Mouse (Mus musculus) hindbrain, embryonic 11.5 days (tissue): ENCODE results near the gene Gpatch4. TPM values are rescaled to one million over a fixed set of nuclear protein-coding genes. Genes with fewer than 3 reads are reported as not detected.
A peak's percentile ranks its signal among the peaks of the same experiment; 100 is the strongest.

Source experiments
- ATAC-seq: fragments of 200-750 bp; cut with Nextera tagmentation; 2 replicates; pipeline ENCODE4 v1.8.0; 2017; ENCODE audit warnings: mild to moderate bottlenecking, moderate TSS enrichment, moderate library complexity; ENCODE audit not compliant: low FRiP score
- DNase-seq: peaks from one replicate; pipeline ENCODE4 v3.0.0-alpha.2; 2015; ENCODE audit warnings: low spot score
- H3K27ac ChIP-seq: fragments of 300-500 bp; sonication (generic); 2 replicates; pipeline ENCODE4 v1.5.1; 2014; ENCODE audit warnings: mild to moderate bottlenecking, low read depth, low read length
- H3K27me3 ChIP-seq: fragments of 300-500 bp; sonication (generic); 2 replicates; pipeline ENCODE4 v1.6.1; 2014; ENCODE audit warnings: mild to moderate bottlenecking, low read length, moderate library complexity, mixed read lengths; ENCODE audit not compliant: control insufficient read depth, insufficient read depth
- H3K36me3 ChIP-seq: fragments of 300-500 bp; sonication (generic); 2 replicates; pipeline ENCODE4 v1.6.1; 2014; ENCODE audit warnings: mild to moderate bottlenecking, low read length, moderate library complexity, mixed read lengths; ENCODE audit not compliant: control insufficient read depth, insufficient read depth
- H3K4me1 ChIP-seq: fragments of 300-500 bp; sonication (generic); replicated peaks from 2 replicates; pipeline ENCODE4 v1.6.1; 2014; ENCODE audit warnings: low read length, mixed read lengths; ENCODE audit not compliant: control insufficient read depth, insufficient read depth
- H3K4me2 ChIP-seq: fragments of 300-500 bp; sonication (generic); replicated peaks from 2 replicates; pipeline ENCODE4 v1.6.1; 2014; ENCODE audit warnings: mild to moderate bottlenecking, low read depth, low read length
- H3K4me3 ChIP-seq: fragments of 300-500 bp; sonication (generic); 2 replicates; pipeline ENCODE4 v1.5.1; 2014; ENCODE audit warnings: low read depth, low read length
- H3K9ac ChIP-seq: fragments of 300-500 bp; sonication (generic); 2 replicates; pipeline ENCODE4 v1.6.1; 2014; ENCODE audit warnings: low read depth, low read length
- H3K9me3 ChIP-seq: fragments of 300-500 bp; sonication (generic); 2 replicates; pipeline ENCODE4 v1.6.1; 2016; ENCODE audit warnings: low read length; ENCODE audit not compliant: control insufficient read depth
- WGBS: fragments of 180-500 bp; shearing (Covaris S2); extraction: QIAGEN DNeasy Blood & Tissue Kit; methylation state at CpG from one replicate; pipeline ENCODE4 v1.1.7; 2014; 5-methylcytosine and 5-hydroxymethylcytosine counted together
- polyA plus RNA-seq: library from polyadenylated mRNA; unstranded; fragments of >200 nt; fragmentation: Nextera tagmentation; extraction: Ambion mirVana; gene quantifications from 2 replicates; pipeline ENCODE4 v1.2.1, GENCODE M21; 2014

The Gpatch4 gene
- polyA plus RNA-seq, 1 experiment from 2014 or later, result 37.4 TPM

DNA sequence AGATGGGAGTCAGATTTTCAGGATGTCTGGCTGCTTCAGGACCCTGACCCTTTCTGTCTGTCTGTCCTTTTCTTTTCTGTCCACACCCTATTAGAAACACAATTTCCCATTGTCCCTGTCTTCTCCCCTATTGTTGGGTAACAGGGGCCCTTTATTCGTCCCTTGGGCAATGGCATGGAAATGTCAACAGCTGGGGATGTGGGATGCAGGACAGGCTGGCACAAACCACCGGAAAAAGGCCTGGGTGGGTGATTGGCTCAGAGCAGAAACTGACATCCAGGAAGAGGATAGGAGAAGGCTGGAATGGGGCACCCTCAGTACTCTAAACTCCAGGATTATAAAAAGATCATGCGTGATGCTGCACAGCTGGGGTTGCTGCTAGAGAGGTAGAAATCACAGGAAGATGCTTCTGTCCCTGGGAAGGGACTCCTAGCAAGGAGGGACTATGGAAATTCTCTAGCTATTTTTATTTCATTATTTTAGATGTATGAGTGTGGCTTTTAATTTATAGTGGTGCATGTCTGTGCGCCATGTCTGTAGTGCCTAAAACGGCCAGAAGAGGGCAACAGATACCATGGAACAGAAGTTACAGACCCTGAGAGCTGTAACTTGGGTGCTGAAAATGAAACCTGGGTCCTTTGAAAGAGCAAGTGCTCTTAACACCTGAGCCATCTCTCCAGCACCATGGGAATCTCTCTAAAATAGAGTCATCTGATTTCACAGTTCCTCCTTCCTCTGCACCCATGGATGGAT, 15.3 kb upstream of the Gpatch4 start, which contains the start of gene Hapln2:
Gene Hapln2 (minus strand): TSS at position 150 of the 753 bp plus-strand sequence.
- DNase-seq (peak; percentile 45), ATAC-seq (no peak)
- Histone ChIP-seq H3K27ac (no peak within 1 kb of the TSS), H3K4me2 (no peak within 1 kb of the TSS), H3K9me3 (no peaks in the 10 kb centered on the region), H3K36me3 (no peaks in the 10 kb centered on the region), H3K9ac (no peak within 1 kb of the TSS), H3K4me1 (peaks cover 9% of the 10 kb centered on the region), H3K27me3 (peaks cover 34% of the 10 kb centered on the region), H3K4me3 (no peak within 1 kb of the TSS)
- 42% methylated on average over 5 of the region's 5 CpGs for WGBS

DNA sequence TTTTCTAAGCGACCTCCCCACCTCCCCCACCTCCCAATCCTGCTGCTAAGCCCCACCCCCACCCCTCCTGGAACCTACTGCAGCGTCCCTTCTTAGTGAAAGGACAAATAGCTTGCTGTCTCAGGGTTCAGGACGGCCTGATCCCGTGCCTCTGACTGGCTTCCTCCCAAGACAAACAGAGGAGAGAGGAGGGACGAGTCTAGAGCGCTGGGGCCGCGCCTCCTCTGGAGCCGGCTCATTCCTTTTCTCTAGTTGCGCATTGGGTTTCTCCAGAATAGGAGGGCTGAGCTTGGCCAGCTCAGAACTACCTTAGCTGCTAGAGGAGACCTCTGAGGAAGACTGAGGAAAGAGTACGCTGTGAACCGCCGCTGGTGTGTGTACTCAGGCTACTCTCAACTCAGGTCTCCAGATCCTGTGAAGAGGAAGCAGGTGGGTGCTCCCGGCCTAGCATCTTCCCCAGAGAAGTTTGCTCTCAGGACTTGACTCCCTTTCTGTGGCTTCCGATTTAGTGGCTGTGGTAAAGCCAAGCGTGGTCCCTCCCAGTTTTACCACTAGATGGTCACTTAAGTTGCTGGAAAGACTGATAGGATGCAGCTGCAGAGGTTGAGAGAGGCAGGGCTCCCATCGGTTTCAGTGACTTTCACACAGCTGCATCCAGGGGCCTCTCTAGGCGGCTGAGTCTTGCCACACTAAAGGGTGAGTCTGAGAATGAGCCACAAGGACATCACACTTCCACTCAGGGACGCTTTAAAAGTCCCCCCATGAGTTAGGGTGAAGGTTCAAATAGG, 12.1 kb upstream of the Gpatch4 start:
- H3K27ac ChIP-seq, result no peak overlapping the region
- H3K4me1 ChIP-seq, result no peaks in the 10 kb centered on the region
- peaks cover 7% of the 10 kb centered on the region; the same call in 1 of the 2 replicates for H3K27me3 ChIP-seq
- no peak overlapping the region for H3K9ac ChIP-seq
- no peak overlapping the region for H3K4me2 ChIP-seq
- 16% methylated on average over 19 of the region's 19 CpGs for WGBS
- H3K4me3 ChIP-seq, result no peak overlapping the region
- no peaks in the 10 kb centered on the region for H3K36me3 ChIP-seq
- H3K9me3 ChIP-seq, result no peaks in the 10 kb centered on the region
- no peak for DNase-seq
- ATAC-seq, result no peak

DNA sequence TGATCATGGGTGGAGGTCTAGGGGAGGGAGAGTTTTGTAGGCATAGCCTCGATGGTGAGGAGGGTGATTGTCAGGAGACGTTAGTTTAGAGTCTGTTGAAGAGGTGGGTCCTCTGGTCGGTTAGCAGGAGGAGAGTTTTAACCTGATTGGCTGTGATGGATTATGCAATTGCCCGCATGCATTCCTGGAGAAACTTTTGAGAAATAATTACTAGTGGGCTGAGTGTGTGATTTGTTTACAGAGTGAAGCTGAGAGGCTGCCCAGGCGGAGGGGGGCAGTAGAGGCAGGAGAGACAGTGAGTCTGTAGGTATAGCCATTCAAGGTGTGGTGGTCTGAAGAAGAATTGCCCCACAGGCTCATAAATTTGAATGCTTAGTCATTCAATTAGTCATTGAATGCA, 9.4 kb upstream of the Gpatch4 start:
- no peak for ATAC-seq
- DNase-seq, result no peak

DNA sequence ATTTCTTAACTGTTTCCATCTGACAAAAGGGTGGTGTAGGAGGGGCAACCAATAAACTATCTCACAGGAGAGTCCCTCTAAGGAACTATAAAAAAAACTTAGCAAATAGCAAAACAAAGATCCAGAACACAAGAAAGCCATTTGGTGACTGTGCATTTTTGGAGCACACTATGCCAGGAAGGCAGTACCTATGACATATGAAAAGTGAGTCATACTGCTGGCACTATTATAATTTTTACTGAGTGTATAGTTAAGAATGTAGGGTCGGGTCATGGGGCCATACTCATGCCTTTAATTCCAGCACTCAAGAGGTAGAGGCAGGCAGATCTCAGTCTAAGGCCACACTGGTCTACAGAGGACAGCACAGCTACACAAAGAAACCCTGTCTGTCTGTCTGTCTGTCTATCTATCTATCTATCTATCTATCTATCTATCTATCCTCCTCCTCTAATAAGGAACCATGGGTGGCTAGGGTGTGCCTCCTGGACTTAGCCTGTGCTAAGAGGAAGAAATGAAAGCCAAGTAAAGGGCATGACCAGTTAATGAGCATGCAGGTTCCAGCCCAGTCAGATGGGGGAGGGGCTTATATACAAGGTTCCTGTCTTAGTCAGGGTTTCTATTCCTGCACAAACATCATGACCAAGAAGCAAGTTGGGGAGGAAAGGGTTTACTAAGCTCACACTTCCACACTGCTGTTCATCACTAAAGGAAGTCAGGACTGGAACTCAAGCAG, 7.2 kb upstream of the Gpatch4 start:
- H3K4me3 ChIP-seq, result no peak overlapping the region
- no peak for ATAC-seq
- H3K27me3 ChIP-seq, result peaks cover 2% of the 10 kb centered on the region; the same call in 1 of the 2 replicates
- DNase-seq, result no peak
- no peak overlapping the region for H3K9ac ChIP-seq
- no peaks in the 10 kb centered on the region for H3K4me1 ChIP-seq
- 89% methylated on average over 1 of the region's 1 CpGs for WGBS
- no peaks in the 10 kb centered on the region for H3K9me3 ChIP-seq
- no peaks in the 10 kb centered on the region for H3K36me3 ChIP-seq
- no peak overlapping the region for H3K27ac ChIP-seq
- no peak overlapping the region for H3K4me2 ChIP-seq

More for the DNA sequence above, 9.4 kb upstream of the Gpatch4 start:
- Histone ChIP-seq H3K9me3 (no peaks in the 10 kb centered on the region), H3K4me3 (no peak overlapping the region), H3K36me3 (no peaks in the 10 kb centered on the region), H3K27me3 (0 out of 2 replicates have a peak, but pooled peaks cover 2% of the 10 kb centered on the region), H3K4me1 (no peaks in the 10 kb centered on the region), H3K4me2 (no peak overlapping the region), H3K9ac (no peak overlapping the region), H3K27ac (no peak overlapping the region)
- 76% methylated on average over 5 of the region's 5 CpGs for WGBS

DNA sequence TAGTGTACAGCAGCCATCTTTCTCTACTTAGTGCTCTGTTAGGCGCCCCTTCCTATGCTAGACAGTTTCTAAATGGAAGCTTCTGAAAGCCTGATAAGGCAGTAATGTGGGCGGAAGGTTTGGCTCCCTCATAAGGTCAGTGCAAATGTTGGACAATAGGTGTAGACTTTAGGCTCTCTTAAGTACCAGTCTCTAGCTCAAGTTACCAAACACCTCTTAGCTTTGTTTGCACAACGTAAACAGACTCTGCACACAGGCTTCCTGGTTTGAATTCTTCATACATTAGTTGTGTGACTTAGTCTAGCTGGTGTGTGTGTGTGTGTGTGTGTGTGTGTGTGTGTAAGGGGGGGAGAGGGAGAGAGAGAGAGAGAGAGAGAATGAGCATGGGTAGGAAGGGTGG, 6.6 kb downstream of the Gpatch4 start:
- H3K4me3 ChIP-seq, result no peak overlapping the region
- H3K4me1 ChIP-seq, result no peaks in the 10 kb centered on the region
- no peak overlapping the region for H3K9ac ChIP-seq
- DNase-seq (no peak), ATAC-seq (no peak)
- no peaks in the 10 kb centered on the region for H3K9me3 ChIP-seq
- H3K36me3 ChIP-seq, result peaks cover 3% of the 10 kb centered on the region; the same call in 1 of the 2 replicates
- no peaks in the 10 kb centered on the region for H3K27me3 ChIP-seq
- H3K4me2 ChIP-seq, result no peak overlapping the region
- no peak overlapping the region for H3K27ac ChIP-seq
- WGBS, result 90% methylated on average over 3 of the region's 3 CpGs

DNA sequence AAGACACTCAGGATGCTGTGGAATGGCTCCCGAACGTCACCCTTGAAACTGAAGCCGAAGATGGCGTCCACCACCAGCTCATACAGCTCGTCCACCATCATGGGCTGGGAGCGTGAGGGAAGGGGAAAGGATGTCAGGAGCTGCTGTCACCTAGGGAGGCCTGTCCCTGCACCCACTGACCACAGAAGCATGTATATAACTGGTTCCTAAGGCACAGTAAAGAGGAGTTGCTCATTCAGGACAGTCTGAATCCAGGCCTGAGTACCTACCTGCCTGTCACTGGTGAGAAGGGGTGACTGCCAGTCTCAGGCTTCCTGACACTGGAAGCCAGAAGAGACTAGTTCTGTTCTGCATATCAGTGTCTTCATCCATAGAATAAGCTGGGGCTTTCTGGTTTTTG, 14.1 kb downstream of the Gpatch4 start:
- DNase-seq (no peak), ATAC-seq (no peak)
- 0 out of 2 replicates have a peak, but pooled peaks cover 4% of the 10 kb centered on the region for H3K4me1 ChIP-seq
- no peak overlapping the region for H3K4me3 ChIP-seq
- H3K4me2 ChIP-seq, result no peak overlapping the region
- peaks cover 3% of the 10 kb centered on the region; the same call in 1 of the 2 replicates for H3K36me3 ChIP-seq
- WGBS, result 88% methylated on average over 6 of the region's 6 CpGs
- H3K27me3 ChIP-seq, result no peaks in the 10 kb centered on the region
- H3K9ac ChIP-seq, result 0 out of 2 replicates have a peak overlapping the region, but pooled peaks have one; percentile 4
- no peaks in the 10 kb centered on the region for H3K9me3 ChIP-seq
- no peak overlapping the region for H3K27ac ChIP-seq

DNA sequence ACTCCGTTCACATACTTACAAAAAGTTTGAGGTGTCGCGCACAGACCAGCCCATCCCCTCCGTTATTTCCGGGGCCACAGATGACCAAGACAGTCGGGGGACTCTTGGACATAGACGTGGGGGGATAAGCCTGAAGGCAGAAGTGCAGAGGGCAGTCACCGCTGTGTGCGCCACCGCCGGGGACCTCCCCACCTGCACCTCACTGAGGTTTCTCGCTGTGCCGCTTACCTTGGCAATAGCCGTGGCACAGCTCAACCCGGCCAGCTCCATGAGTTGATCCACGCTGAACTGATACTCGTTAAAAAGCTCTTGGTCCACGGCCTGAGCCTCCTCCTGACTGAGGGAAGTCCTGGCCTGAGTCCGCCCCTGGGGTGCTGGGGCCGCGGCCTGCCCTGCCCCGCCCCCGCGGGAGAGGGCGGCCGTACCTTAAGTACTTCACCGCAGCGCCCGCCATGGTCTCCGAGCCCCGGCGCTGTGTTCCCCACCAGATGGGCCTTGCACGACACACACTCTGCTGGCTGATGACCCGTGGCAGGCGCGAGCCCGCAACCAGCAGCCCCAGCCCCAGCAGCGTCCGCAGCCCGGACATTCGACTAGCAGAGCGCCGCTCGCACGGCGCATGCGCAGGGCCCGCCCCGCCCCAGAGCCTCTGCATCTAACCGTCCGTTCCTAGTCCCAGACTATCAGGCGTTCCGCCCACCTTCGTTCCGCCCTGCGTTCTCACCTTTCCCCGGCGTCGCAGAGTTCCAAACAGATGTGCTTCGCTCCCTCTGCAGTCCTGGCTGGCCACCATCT, 15.2 kb downstream of the Gpatch4 start, which contains the start of gene Naxe:
Gene Naxe (minus strand): TSS at position 594 of the 795 bp plus-strand sequence.
- peak; percentile 95 for DNase-seq
- Histone ChIP-seq H3K27ac (peak within 1 kb of the TSS; percentile 78), H3K27me3 (no peaks in the 10 kb centered on the region), H3K4me3 (peak within 1 kb of the TSS; percentile 87), H3K9me3 (no peaks in the 10 kb centered on the region), H3K36me3 (peaks cover 3% of the 10 kb centered on the region; the same call in 1 of the 2 replicates), H3K4me2 (peak within 1 kb of the TSS; percentile 85), H3K9ac (peak within 1 kb of the TSS; percentile 87), H3K4me1 (0 out of 2 replicates have a peak, but pooled peaks cover 4% of the 10 kb centered on the region)
- ATAC-seq, result peak; percentile 94
- WGBS, result under 1% methylated on average over 59 of the region's 60 CpGs

DNA sequence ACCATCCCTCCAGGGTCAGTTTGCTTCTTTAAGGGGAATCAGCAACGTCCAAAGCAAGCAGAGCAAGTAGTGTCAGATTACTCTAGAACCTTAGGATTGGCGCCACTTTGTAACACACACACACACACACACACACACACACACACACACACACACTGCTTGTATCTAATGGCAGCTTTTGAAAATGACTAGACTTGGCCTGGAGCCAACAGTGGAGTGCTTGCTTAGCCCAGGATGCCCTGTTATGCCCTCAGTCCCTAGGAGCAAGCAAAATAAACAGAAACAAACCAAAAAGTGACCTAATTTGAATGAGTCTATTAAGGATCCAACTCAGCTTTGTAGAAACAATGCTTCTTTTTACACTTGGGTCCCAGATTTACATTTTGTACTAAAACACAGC, 25.5 kb downstream of the Gpatch4 start:
- 73% methylated on average over 2 of the region's 2 CpGs for WGBS
- H3K27me3 ChIP-seq, result no peaks in the 10 kb centered on the region; the same call in 1 of the 2 replicates
- H3K27ac ChIP-seq, result no peak overlapping the region
- H3K4me1 ChIP-seq, result no peaks in the 10 kb centered on the region
- DNase-seq (no peak), ATAC-seq (no peak)
- no peak overlapping the region for H3K4me3 ChIP-seq
- H3K4me2 ChIP-seq, result no peak overlapping the region
- H3K9me3 ChIP-seq, result no peaks in the 10 kb centered on the region
- no peak overlapping the region for H3K9ac ChIP-seq
- no peaks in the 10 kb centered on the region for H3K36me3 ChIP-seq
